Mouse (Mus musculus) liver, adult 2 months (tissue): ENCODE measurements at regions not wholly inside any gene's neighbourhood (a gene's known extent, or its start where the extent isn't known, plus 50 kb on each side); places are given as distances from the start of the nearest gene placed in this dataset.

Source experiments
- DNase-seq: peaks from one replicate; pipeline ENCODE4 v3.0.0-alpha.2; 2011; ENCODE audit warnings: low read depth, low spot score; ENCODE audit errors: extremely low read depth
- H3K27ac ChIP-seq: fragments of 200-500 bp; replicated peaks from 2 replicates; pipeline ENCODE4 v1.5.1; 2012; ENCODE audit warnings: low read depth, mild to moderate bottlenecking, control low read depth, inconsistent platforms, low read length; ENCODE audit not compliant: insufficient read depth
- H3K27me3 ChIP-seq: fragments of 200-500 bp; 2 replicates; pipeline ENCODE4 v1.6.1; 2012; ENCODE audit warnings: mild to moderate bottlenecking, moderate library complexity, low read length, inconsistent platforms; ENCODE audit not compliant: control insufficient read depth, insufficient read depth
- H3K36me3 ChIP-seq: fragments of 200-500 bp; 2 replicates; pipeline ENCODE4 v1.6.1; 2012; ENCODE audit warnings: low read length, inconsistent platforms; ENCODE audit not compliant: control insufficient read depth, insufficient read depth
- H3K4me1 ChIP-seq: fragments of 200-500 bp; 2 replicates; pipeline ENCODE4 v1.6.1; 2011; ENCODE audit warnings: low read length; ENCODE audit not compliant: control insufficient read depth, insufficient read depth
- H3K4me3 ChIP-seq: fragments of 200-500 bp; 2 replicates; pipeline ENCODE4 v1.5.1; 2011; ENCODE audit warnings: low read depth, mild to moderate bottlenecking, control low read depth, low read length, moderate library complexity; ENCODE audit not compliant: insufficient read depth
- H3K79me2 ChIP-seq: fragments of 200-500 bp; 2 replicates; pipeline ENCODE4 v1.6.1; 2012; ENCODE audit warnings: inconsistent platforms, mild to moderate bottlenecking, low read length, moderate library complexity; ENCODE audit not compliant: control insufficient read depth, insufficient read depth
- H3K9ac ChIP-seq: fragments of 200-500 bp; 2 replicates; pipeline ENCODE4 v1.6.1; 2012; ENCODE audit warnings: low read depth, mild to moderate bottlenecking, control low read depth, inconsistent platforms, low read length
- CTCF ChIP-seq: fragments of 200-500 bp; IDR thresholded peaks from 2 replicates; pipeline ENCODE4 v1.5.1; 2011; ENCODE audit warnings: low read depth, low read length, control low read depth
- POLR2A ChIP-seq: fragments of 200-500 bp; IDR thresholded peaks from 2 replicates; pipeline ENCODE4 v1.6.1; 2011; ENCODE audit warnings: low read length, control low read depth; ENCODE audit not compliant: insufficient read depth; ENCODE audit errors: extremely low read depth
- WGBS: fragments of 180-500 bp; shearing (Covaris S2); methylation state at CpG from one replicate; pipeline ENCODE4 v1.1.7; 2018; 5-methylcytosine and 5-hydroxymethylcytosine counted together

- H3K79me2 ChIP-seq = no peaks in the 10 kb centered on the region
- no peak overlapping the region for H3K4me3 ChIP-seq
- H3K9ac ChIP-seq = no peak overlapping the region
- no peaks in the 10 kb centered on the region for H3K4me1 ChIP-seq
- 77% methylated on average over 5 of the region's 5 CpGs for WGBS
- no peak overlapping the region for H3K27ac ChIP-seq
- no peaks in the 10 kb centered on the region for H3K36me3 ChIP-seq
- TF ChIP-seq CTCF (no peak), POLR2A (no peak)
- DNase-seq = no peak
- no peaks in the 10 kb centered on the region for H3K27me3 ChIP-seq
Measured at GRCm38 (mm10) chr12:26092311-26092710, 322.7 kb downstream of the Rnf144a start.

- WGBS = 79% methylated on average over 3 of the region's 3 CpGs
Measured at GRCm38 (mm10) chr12:26091865-26092264, 323.2 kb downstream of the Rnf144a start.

GRCm38 (mm10) chr12:26088389-26088788, 326.7 kb downstream of the Rnf144a start:
- H3K27ac ChIP-seq = no peak overlapping the region
- H3K9ac ChIP-seq = no peak overlapping the region
- no peaks in the 10 kb centered on the region for H3K27me3 ChIP-seq
- no peak for DNase-seq
- H3K4me1 ChIP-seq = no peaks in the 10 kb centered on the region
- H3K36me3 ChIP-seq = no peaks in the 10 kb centered on the region
- H3K4me3 ChIP-seq = no peak overlapping the region
- TF ChIP-seq POLR2A (no peak), CTCF (no peak)
- 79% methylated on average over 3 of the region's 3 CpGs for WGBS
- H3K79me2 ChIP-seq = no peaks in the 10 kb centered on the region

More at GRCm38 (mm10) chr12:26091865-26092264, 323.2 kb downstream of the Rnf144a start:
- Histone ChIP-seq H3K27ac (no peak overlapping the region), H3K27me3 (no peaks in the 10 kb centered on the region), H3K36me3 (no peaks in the 10 kb centered on the region), H3K4me1 (no peaks in the 10 kb centered on the region), H3K79me2 (no peaks in the 10 kb centered on the region), H3K4me3 (no peak overlapping the region), H3K9ac (no peak overlapping the region)
- TF ChIP-seq POLR2A (no peak), CTCF (no peak)
- DNase-seq = no peak

- DNase-seq = no peak
- no peaks in the 10 kb centered on the region for H3K36me3 ChIP-seq
- H3K4me3 ChIP-seq = no peak overlapping the region
- H3K27me3 ChIP-seq = no peaks in the 10 kb centered on the region
- H3K27ac ChIP-seq = no peak overlapping the region
- no peaks in the 10 kb centered on the region for H3K4me1 ChIP-seq
- no peak for TF ChIP-seq POLR2A
- no peak for TF ChIP-seq CTCF
- no peaks in the 10 kb centered on the region for H3K79me2 ChIP-seq
- no peak overlapping the region for H3K9ac ChIP-seq
- whole genome bisulfite sequencing = 81% methylated on average over 4 of the region's 4 CpGs
Measured at GRCm38 (mm10) chr12:26086923-26087322, 328.1 kb downstream of the Rnf144a start.

GRCm38 (mm10) chr12:26086414-26086813, 328.6 kb downstream of the Rnf144a start:
- H3K36me3 ChIP-seq = no peaks in the 10 kb centered on the region
- WGBS = 84% methylated on average over 3 of the region's 3 CpGs
- no peak overlapping the region for H3K9ac ChIP-seq
- no peaks in the 10 kb centered on the region for H3K79me2 ChIP-seq
- H3K4me1 ChIP-seq = no peaks in the 10 kb centered on the region
- H3K4me3 ChIP-seq = no peak overlapping the region
- TF ChIP-seq POLR2A = no peak
- TF ChIP-seq CTCF = no peak
- H3K27ac ChIP-seq = no peak overlapping the region
- no peaks in the 10 kb centered on the region for H3K27me3 ChIP-seq
- DNase-seq = no peak

GRCm38 (mm10) chr12:26079061-26079625, 335.9 kb downstream of the Rnf144a start:
- WGBS = 65% methylated on average over 4 of the region's 4 CpGs
- Histone ChIP-seq H3K27me3 (no peaks in the 10 kb centered on the region), H3K27ac (no peak overlapping the region), H3K9ac (no peak overlapping the region), H3K4me3 (no peak overlapping the region), H3K36me3 (no peaks in the 10 kb centered on the region), H3K79me2 (no peaks in the 10 kb centered on the region), H3K4me1 (no peaks in the 10 kb centered on the region)
- no peak for TF ChIP-seq CTCF
- TF ChIP-seq POLR2A = no peak
- no peak for DNase-seq
